ENCODE assay signal across 8 mouse cellular contexts in the genomic region with DNA sequence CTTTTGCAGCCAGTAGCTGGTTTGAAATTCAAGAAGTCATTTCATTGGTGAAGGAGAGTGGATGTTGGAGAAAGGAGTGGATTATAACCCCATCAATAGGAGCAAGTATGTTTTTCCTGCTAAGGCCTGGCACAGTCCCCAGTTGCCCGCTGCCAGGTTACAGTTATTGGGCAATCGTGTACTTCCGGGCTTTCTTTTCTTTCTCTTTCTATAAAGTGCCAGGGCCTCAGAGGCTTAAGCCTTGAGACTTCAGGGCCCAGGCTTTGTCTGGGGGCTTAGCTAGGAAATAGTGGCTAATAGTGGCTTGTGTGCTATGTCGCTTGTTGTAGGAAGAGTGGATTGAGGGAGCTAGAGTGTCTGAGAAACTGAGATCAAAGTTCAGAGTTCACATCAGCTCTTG. TPM values are rescaled to one million over a fixed set of nuclear protein-coding genes. Genes with fewer than 3 reads are reported as not detected.
DNase-seq lines count a peak whose midpoint lies in the region; ATAC-seq and TF ChIP-seq lines count a peak whose summit lies in the region.

No protein-coding gene starts in this region.

- H3K4me1 ChIP-seq in brown adipose tissue, adult 24 weeks (ENCODE audit: control insufficient read depth, insufficient read depth, insufficient read length, low read length) = peaks cover 17% of the 10 kb centered on the region
- peaks cover 39% of the 10 kb centered on the region for H3K4me1 ChIP-seq in intestine, embryonic 15.5 days (replicated peaks)

- no peak for TF ChIP-seq CTCF in gastrocnemius, adult 2 months (IDR thresholded peaks at IDR 0.05)

- H3K9ac ChIP-seq in intestine, embryonic 15.5 days = no peak overlapping the region

- intact Hi-C loops in gastrocnemius, adult 2 months (cut with DNase I) = no loop called here

- H3K4me3 ChIP-seq in gastrocnemius, adult 2 months = peak overlapping the region; percentile 79
- H3K4me3 ChIP-seq in brown adipose tissue, adult 24 weeks (ENCODE audit: insufficient read depth, low read depth, low read length) = peak overlapping the region; percentile 80
- H3K4me3 ChIP-seq in intestine, embryonic 15.5 days (replicated peaks) = no peak overlapping the region

- H3K9me3 ChIP-seq in intestine, embryonic 15.5 days = no peaks in the 10 kb centered on the region

- 0 out of 2 replicates have a peak, but pooled peaks cover 3% of the 10 kb centered on the region for H3K27me3 ChIP-seq in intestine, embryonic 15.5 days (replicated peaks)

- no peak for ATAC-seq in intestine, embryonic 15.5 days

- DNase-seq in gastrocnemius, adult 2 months = peak; percentile 52
- DNase-seq in gastrocnemius, postnatal 25 days = no peak
- peak; percentile 83 for DNase-seq in lung, postnatal 25 days (ENCODE audit: low spot score)
- DNase-seq in spleen, postnatal 10 days (ENCODE audit: low spot score in 2 of 2) = no peak
- DNase-seq in thymus, postnatal 0 days (ENCODE audit: low spot score) = no peak
- no peak for DNase-seq in cerebellum, adult 9-11 months

- H3K27ac ChIP-seq in gastrocnemius, adult 2 months = peak overlapping the region; percentile 86
- H3K27ac ChIP-seq in brown adipose tissue, adult 24 weeks (replicated peaks; ENCODE audit: low read depth, low read length) = peak overlapping the region; percentile 59
- no peak overlapping the region for H3K27ac ChIP-seq in intestine, embryonic 15.5 days

- H3K4me2 ChIP-seq in intestine, embryonic 15.5 days (replicated peaks) = peak overlapping the region; percentile 99

- no peaks in the 10 kb centered on the region for H3K36me3 ChIP-seq in intestine, embryonic 15.5 days

- 70% methylated on average over 4 of the region's 4 CpGs for WGBS in intestine, embryonic 15.5 days

RNA-seq across cellular contexts. Expression of gene Nuak2, which starts 1.5 kb away (rescaled TPM):
- total RNA-seq in gastrocnemius, adult 2 months (2021) = under 1 TPM; 0.38 to 0.98 TPM
- total RNA-seq in gastrocnemius, postnatal 25 days (2021) = 1 to 10 TPM in 1 of 2 experiments, under 1 TPM in 1; 0.79 to 1.3 TPM
- 0.50 and 0.87 TPM in 2 replicates for polyA plus RNA-seq in brown adipose tissue, adult 24 weeks (2012; ENCODE audit: insufficient read depth, insufficient read length, missing spikeins)
- 4.7 and 5.5 TPM in 2 replicates for polyA plus RNA-seq in intestine, embryonic 15.5 days (2015; fragmentation: Nextera tagmentation; extraction: Ambion mirVana)
- 1.7 and 2.2 TPM in 2 replicates for polyA plus RNA-seq in thymus, postnatal 0 days (2015; fragmentation: Nextera tagmentation; extraction: Ambion mirVana)

RNA-seq across cellular contexts. Expression of gene Klhdc8a, which starts 19.0 kb away (rescaled TPM):
- total RNA-seq in gastrocnemius, adult 2 months (2021) = under 1 TPM; 0.13 to 0.31 TPM
- total RNA-seq in gastrocnemius, postnatal 25 days (2021) = under 1 TPM; 0.16 to 0.26 TPM
- not detected in 2 replicates for polyA plus RNA-seq in brown adipose tissue, adult 24 weeks (2012; ENCODE audit: insufficient read depth, insufficient read length, missing spikeins)
- polyA plus RNA-seq in intestine, embryonic 15.5 days (2015; fragmentation: Nextera tagmentation; extraction: Ambion mirVana) = 0.23 and 0.49 TPM in 2 replicates
- 3.6 and 4.5 TPM in 2 replicates for polyA plus RNA-seq in thymus, postnatal 0 days (2015; fragmentation: Nextera tagmentation; extraction: Ambion mirVana)

Comparison
In these comparisons a context has a peak if more than half of its experiments do, and no peak if none do; other contexts are left out.
1. DNase-seq: peak in gastrocnemius, adult 2 months (single experiment) and lung, postnatal 25 days (single experiment); none in gastrocnemius, postnatal 25 days (single experiment), spleen, postnatal 10 days (0 of 2), thymus, postnatal 0 days (single experiment) and cerebellum, adult 9-11 months (single experiment).